Mouse (Mus musculus) adrenal gland (tissue): ENCODE measurements around the gene Zfp61.
"Not testable (repeated sequence)": the region's sequence is repeated elsewhere in the genome, so short reads cannot be mapped to it uniquely, and the experiment has no call there.

ENCODE experiments used
- intact Hi-C: fragments of 180-260 bp; cut with DNase I; formaldehyde crosslinking; loops from one replicate; pipeline ENCODE4 v1.15.1; 2025

Zfp61 gene

DNA sequence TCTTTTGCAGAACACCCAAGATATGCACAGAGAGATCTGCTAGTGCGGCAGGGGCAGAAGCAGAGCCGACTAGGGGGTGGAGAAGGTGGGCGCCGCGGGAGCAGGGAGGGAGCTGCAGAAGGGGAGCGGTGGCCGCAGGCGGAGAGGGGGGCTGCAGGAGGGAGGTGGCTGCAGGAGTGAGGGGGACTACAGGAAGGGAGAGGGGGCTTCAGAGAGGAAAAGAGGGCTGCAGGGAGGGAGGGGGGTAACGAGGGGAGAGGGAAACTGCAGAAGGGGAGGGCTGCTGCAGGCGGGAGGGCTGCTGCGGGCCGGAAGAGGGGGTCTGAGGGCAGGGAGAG lies 2.4 kb downstream of the Zfp61 start:
- intact Hi-C loops, result loop anchor here (10.0 kb wide), 3 partner anchors 184 to 334 kb away; partner anchors contain the start of genes Zfp112 and Zfp180

DNA sequence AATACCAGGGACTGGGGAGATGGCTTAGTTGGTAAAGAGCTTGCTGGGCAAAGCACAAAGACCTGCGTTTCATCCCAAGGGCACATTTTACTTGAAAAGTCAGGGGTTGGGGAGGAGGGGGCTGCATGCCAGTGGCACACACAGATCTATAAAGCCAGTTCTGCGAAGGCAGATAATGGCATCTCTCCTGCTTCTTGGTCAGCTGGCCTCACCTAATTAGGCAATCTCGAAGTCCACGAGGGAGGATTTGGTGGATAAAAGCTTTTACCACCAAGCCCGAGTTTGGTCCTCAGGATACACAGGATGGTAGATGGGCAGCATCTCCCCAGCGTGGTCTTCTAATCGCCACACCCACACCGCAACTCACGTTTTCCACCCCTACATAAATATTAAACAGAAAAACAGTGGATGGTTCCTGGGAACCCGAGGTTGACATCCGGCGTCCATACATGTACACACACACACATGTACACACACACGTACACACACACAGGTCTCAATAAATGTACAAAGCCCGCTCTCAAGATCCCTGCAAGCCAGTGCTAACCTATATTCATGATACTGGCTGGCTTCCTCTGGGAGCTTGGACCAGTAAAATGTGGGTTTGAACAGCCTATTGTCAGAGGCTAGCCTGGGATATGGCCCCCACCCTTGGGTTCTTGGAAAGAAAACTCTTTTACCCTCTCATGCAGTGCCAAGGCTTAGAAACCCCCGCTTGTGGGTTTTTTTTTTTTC lies 3.5 kb downstream of the Zfp61 start:
- intact Hi-C loops, result loop anchor here (10.0 kb wide), 3 partner anchors 183 to 333 kb away; partner anchors contain the start of genes Zfp112 and Zfp180

DNA sequence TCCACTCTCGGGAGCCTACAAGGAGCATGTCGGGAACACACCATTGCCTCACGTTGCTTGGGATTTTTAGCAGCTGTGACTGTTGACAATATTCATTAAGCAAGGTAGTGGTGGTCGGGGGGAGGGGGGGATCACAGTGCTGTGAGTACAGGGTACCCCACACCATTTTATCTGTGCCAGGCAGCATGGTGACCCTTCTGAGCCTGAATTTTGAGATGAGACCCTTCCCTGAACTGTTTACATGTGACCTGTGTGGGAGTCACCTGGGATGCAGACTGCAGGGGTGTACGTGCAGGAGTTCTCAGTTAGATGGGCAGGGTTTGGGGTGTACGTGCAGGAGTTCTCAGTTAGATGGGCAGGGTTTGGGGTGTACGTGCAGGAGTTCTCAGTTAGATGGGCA lies 4.6 kb downstream of the Zfp61 start:
- intact Hi-C loops, result loop anchor here (10.0 kb wide), 3 partner anchors 182 to 332 kb away; partner anchors contain the start of genes Zfp112 and Zfp180

DNA sequence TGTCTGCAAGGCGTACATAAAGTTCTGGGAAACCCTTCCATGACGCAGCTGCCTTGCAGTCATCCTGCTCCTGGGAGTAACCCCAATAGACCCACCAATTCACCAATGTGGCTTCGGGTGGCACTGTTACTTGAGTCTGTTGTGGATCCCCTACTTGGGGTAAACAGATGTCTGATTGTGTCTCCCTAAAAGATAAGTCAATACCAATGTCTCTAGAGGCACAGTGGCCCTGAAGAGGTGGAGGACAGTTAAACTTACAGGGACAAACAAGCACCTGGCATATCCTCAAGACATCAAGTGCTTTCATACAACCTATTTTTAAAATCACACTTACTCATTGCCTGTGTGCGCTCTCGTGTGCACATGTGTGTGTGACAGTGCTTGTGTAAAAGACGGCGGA lies 5.7 kb downstream of the Zfp61 start:
- intact Hi-C loops, result loop anchor here (10.0 kb wide), 3 partner anchors 181 to 331 kb away; partner anchors contain the start of genes Zfp112 and Zfp180

DNA sequence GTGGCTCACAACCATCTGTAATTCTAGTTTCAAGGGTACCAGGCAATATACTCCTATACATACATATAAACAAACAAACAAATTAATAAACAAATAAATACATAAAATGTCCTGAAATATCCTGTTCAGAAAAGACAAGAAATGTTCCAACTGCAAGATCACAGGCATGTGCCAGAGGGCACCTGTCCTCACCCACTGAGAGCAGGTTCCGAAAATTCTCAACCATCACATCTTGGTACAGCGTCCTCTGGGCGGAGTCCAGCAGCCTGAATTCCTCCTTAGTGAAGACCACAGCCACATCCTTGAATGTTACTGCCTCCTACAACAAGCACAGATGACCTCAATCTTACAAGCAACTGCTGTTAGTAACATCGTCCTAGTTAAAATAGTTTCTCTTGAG lies 6.3 kb downstream of the Zfp61 start:
- intact Hi-C loops, result loop anchor here (10.0 kb wide), 3 partner anchors 180 to 330 kb away; partner anchors contain the start of genes Zfp112 and Zfp180

DNA sequence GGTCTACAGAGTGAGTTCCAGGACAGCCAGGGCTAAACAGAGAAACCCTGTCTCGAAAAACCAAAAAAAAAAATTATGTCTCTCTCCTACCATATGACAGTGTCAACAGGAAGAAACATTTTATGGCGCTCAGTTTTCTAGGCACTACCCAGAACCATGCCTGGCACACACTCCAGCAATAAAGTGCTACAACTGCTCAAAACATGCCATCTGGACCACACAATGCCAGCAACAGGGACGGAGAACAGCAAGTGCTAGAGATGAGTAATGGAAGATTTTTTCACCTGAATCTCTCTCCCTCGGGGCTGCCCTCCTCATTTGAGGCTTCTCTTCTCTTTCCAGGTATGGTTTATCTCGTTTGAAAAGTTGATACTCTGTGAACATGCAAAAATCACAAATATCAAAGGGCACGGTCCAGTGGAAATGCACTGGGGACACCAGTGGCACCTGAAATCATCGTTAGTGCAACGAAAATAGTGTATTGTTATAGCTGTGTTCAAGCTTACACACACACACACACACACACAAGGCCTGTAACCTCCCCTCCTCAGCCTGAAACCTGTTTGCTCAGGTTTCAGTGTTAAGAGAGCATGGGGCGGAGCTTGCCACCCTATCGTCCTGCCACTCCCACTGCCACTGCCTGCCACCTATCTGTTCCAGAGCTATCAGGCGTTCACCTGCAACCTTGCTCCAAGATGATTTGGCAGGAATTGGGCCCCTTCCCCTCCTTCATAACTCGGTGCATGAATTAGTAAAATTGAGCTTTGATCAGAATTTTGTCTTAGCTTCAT lies 7.8 kb downstream of the Zfp61 start:
- intact Hi-C loops, result loop anchor here (10.0 kb wide), 3 partner anchors 178 to 328 kb away; partner anchors contain the start of genes Zfp112 and Zfp180

DNA sequence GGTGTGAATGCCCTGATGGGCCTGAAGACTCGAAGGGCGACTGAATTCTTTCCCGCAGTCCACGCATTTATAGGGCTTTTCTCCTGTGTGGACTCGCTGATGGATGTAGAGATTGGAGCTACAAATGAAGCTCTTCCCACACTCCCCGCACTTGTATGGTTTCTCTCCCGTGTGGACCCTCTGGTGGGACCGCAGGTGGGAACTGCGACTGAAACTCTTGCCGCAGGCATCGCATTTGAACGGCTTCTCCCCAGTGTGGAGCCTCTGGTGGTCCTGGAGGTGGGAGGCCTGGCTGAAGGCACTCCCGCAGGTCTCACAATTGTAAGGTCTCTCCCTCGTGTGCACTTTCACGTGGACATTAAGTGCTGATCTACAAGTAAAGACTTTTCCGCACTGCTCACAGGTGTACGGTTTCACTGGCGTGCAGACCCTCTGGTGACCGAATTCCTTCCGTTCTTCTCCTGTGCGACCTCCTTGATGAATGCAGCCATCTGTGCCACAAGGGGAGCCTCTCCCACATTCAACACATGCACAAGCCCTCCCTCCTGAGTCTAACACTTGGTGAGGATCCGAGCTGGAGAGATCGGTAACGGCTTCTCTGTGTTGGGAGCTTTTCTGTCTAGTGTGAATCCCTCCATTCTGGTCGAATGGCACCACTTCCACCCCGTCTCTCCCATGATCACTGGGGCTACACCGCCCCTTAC lies 9.5 kb downstream of the Zfp61 start:
- intact Hi-C loops, result loop anchor here (10.0 kb wide), 3 partner anchors 177 to 327 kb away; partner anchors contain the start of genes Zfp112 and Zfp180

DNA sequence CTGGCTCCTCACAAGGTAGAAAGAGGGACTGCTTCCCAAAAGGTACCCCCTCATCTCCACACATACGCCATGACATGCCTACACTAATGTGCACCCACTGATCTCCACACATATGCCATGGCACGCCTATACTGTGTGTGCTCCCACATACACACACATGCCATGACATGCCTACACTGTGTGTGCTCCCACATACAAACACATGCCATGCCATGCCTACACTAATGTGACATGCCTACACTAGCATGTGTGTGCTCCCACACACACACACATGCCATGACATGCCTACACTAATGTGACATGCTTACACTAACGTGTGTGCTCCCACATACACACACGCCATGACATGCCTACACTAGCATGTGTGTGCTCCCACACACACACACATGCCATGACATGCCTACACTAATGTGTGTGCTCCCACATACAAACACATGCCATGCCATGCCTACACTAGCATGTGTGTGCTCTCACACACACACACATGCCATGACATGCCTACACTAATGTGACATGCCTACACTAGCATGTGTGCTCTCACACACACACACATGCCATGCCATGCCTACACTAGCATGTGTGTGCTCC lies 10.8 kb downstream of the Zfp61 start:
- intact Hi-C loops, result loop anchor here (10.0 kb wide), 3 partner anchors 175 to 325 kb away; partner anchors contain the start of genes Zfp112 and Zfp180

DNA sequence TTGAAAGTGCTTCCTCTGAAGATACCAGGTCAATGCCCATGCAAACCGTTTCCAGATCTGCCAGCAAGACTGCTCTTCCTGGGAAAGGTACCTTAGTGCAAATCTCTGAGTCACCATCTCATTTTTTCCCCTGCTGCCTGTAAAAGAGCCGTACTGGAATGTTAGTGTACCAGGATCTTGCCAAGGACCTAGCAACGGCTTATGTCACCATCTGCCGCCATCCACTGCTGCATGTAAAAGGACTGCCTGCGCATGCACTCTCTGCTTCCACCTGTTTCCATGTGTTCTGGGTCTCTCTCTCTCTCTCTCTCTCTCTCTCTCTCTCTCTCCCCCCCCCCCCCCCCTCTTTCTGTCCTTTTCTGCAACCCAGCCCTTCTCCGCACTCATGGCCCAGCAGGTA lies 12.5 kb downstream of the Zfp61 start:
- intact Hi-C loops, result no loop called here

DNA sequence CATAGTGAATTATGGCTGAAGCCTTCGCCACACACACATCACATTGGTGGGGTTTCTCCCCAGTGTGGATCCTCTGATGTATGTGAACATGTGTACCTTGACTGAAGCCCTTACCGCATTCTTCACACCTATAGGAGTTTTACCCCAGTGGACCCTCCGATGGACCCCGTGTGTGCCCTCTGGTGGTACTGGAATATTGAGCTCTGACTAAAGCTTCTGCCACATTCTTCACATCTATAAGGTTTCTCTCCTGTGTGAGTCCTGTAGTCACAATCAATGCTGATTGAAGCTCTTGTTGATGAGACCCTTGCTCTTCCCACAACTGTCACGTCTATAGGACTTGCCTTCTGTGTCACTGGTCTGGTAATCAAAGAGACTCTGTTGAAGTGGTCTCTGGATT lies 13.4 kb downstream of the Zfp61 start:
- intact Hi-C loops, result no loop called here

DNA sequence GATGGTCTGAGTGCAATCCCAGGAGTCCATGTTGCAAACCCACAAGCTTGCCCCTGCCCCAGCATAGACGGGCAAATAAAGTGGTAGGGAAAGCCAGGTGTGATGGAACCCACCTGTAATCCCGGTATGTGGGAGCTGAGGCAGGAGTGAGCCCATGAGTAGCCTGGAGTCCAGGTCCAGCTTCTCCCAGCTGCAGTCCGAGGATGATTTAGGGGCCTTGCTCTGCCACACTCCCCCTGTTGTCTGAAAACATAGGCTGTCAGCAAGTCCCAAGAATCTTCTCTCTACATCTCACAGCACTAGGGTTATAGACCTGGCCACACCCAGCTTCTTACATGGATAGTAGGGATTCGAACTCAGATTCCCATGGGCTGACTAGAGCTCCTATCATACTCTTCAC lies 14.1 kb downstream of the Zfp61 start:
- intact Hi-C loops, result no loop called here

DNA sequence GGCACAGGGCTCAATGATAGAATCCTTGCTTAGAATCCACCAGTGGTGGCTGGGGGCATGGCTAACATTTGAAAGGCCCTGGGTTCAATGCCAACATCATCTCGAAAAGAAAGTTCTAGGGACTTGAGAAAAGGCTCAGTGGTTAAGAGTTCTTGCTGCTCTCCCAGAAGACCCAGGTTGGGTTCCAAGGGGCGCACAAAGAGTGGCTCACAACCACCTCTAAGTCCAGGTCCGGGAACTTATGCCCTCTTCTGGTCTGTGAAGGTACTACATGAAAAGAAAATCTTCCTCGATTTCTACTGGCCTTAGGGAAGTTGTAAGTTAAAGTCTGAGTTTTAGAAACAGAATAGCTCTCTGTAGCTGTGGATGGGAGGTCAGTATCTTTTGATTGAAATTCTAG lies 14.9 kb downstream of the Zfp61 start:
- intact Hi-C loops, result no loop called here

DNA sequence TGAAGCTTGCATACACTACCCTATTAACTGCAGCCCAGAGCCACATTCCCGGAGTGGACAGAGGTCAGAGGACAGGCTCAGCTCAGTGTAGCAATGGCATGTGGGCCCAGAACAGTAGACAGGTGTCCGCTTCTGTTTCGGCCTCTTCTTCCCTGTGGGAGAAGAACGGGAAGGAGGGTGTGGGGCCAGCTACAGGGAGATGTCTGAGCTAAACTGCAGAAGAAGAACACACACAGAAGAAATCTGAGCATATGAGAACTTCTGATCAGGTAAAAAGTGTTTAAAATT lies 20.2 kb downstream of the Zfp61 start:
- intact Hi-C loops, result no loop called here

DNA sequence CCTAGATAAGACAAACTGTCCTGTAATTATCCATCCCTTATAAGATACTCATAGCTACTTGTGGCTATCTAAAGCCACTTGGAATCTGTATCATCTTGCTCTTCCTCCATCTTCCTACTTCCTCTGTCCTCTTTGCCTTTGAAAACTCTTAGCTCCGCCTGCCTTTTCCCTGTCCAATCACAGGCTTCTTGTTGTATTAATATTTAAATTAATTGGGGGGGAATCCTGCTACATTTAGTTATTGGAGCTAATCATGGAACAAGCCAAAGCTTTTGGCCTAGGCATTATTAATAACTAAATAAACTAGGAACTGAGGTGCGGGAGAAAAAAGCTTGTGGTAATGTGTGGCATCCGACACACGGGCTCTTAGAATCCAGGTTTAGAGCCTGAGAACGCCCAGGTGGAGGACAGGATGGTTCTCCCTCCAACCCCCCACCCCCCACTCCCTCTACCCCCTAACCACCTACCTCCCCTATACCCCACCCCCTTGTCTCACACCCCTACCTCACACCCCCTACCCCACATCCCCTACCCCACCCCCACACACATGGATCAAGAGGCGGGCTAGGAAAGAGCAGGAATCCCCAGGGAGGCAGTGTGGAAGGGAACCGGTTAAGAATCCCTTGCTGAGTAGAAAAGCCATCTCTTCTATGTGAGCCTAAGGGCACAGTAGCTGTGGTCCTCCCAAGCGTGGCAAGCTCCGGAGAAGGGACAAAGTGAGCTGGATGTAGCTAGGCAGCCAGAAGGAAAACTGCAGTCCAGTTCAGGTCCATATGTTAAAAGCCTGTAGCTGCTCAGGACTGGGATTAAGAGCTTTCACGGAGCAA lies 20.8 kb downstream of the Zfp61 start:
- intact Hi-C loops, result no loop called here

DNA sequence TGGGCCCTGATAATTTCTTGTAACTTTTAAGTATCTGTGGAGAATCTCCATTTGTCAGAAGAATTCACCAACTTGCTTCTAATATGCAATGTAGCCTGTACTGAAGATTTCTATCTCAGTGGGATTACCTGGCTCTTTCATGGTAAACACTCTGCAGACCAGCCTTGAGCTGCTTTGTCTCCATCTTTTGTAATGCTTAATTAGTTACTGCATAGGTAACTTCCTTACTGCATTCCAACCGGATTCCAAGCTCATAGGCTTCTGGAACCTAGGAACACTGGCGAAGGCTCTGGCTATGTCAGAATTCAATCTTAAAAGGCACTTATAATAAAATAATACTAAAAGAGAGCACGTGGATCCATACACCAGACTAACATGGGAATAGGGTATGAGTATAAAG lies 22.3 kb downstream of the Zfp61 start:
- intact Hi-C loops, result not testable (repeated sequence)

DNA sequence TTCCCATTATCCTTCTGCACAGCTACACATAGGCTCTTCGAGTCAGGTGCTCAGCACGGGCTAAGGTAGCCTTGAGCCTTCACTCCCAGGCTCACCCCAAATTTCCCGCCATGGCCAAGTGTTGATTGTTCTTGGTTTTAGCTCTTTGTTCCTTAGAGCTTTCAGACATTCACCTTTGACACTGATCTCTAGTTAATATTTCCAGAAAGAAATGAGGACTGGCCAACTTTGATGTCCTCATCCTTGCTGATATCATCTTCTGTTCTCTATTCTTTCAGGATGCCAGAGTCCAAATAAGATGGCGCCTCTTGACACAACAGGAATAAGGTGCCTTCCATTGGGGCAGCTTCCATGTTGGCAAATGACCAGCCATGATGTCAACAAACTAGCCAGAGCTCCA lies 26.6 kb downstream of the Zfp61 start:
- intact Hi-C loops, result no loop called here

DNA sequence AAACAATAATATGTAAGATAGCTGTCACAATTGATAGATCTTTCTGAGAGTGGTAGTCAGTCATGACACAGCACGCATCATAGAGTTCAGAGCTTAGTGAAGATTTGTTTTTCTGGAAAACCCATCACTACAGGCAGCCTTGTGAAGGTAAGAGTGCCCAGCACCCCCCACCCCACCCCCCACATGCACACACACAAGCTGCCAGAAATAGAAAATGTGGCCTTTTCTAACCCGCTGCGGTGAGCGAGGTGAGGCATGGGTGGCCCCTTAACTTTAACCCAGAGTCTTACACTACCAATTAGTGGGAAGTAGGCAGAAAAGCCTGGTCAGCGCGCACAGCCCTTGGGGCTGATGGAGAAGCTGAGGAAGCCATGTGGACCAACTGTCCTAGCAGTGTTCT lies 29.8 kb downstream of the Zfp61 start:
- intact Hi-C loops, result no loop called here

DNA sequence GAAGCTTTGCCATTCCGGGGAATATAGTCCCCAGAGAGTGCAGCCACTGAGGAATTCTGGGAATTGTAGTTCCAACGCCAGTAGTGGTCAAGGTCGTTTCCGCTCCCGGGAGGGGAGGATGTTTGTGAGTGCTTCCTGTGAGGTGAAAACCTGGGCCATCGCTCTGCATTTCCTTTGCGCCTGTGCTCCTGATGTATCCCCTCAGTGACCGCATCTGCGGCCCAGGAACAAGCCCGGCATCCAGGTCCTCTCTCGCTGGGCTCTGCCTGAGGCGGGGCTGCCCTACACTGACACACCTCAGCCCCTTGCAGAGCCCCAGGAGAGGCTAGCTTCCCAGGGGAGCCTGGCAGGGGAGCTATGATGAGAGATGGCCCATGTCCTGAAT lies 30.8 kb downstream of the Zfp61 start, which contains the start of gene Zfp93:
Gene Zfp93, plus strand, starts transcription at position 133 of the 385 bp plus-strand sequence.
- intact Hi-C loops, result no loop called here

DNA sequence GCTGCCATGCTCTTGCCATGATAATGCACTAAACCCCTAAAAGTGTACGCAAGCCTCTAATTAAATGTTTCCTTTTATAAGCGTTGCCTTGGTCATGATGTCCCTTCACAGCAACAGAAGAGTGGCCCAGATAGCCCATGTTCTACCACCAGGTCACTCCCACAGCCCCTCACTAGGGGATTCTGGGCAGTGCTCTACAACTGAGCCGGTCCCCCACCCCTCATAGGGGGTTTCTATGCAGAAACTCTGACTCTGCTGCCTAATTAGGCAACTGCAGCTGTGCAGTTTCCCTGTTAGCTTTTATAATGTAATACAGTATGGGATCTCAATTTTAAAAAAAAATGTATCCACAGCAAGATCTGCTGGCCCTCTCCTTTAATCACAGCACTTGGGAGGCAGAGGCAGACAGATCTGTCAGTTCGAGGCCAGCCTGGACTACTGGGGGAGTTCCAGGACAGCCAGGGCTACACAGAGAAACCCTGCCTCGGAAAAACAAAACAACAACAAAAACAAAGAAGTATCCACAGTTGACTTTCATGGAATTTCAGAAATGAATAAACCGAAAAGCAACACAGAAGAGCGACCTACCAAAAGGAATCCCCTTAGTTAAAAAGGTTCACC lies 31.3 kb downstream of the Zfp61 start:
- intact Hi-C loops, result loop anchor here (5.0 kb wide), 1 partner anchor 62 kb away; no protein-coding TSS in a partner anchor

DNA sequence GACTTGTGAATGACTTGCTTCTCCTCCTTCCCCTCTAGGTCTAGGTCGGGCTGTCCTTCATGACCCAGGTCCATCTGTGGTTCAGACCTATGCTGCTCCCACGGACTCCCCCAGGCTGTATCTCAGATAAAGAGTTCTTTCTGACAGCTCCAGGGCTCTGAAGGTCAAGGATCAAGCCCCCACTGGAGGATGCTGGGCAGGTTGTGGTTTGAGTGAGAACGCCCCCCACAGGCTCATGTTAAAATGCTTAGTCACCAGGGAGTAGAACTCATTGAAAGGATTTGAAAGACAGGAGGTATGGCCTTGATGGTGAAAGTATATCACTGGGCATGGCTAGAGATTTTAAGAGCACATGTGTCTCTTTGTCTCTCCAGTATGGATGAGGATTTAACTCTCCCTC lies 31.8 kb downstream of the Zfp61 start:
- intact Hi-C loops, result loop anchor here (5.0 kb wide), 1 partner anchor 62 kb away; no protein-coding TSS in a partner anchor
